Mouse (Mus musculus) embryonic facial prominence, embryonic 11.5 days (tissue): ENCODE data around the gene Ndufa8. TPM values are rescaled to one million over a fixed set of nuclear protein-coding genes. Genes with fewer than 3 reads are reported as not detected.

Experiments
- ATAC-seq: fragments of 200-750 bp; cut with Nextera tagmentation; replicated peaks from 2 replicates; pipeline ENCODE4 v1.8.0; 2017; ENCODE audit warnings: low read depth; ENCODE audit not compliant: insufficient number of reproducible peaks, low FRiP score, low TSS enrichment
- DNase-seq: peaks from one replicate; pipeline ENCODE4 v3.0.0-alpha.2; 2015; ENCODE audit warnings: low spot score
- H3K27ac ChIP-seq: fragments of 300-500 bp; sonication (generic); replicated peaks from 2 replicates; pipeline ENCODE4 v1.5.1; 2014; ENCODE audit warnings: mild to moderate bottlenecking, low read depth, low read length, control low read depth
- H3K27me3 ChIP-seq: fragments of 300-500 bp; sonication (generic); 2 replicates; pipeline ENCODE4 v1.6.1; 2014; ENCODE audit warnings: mild to moderate bottlenecking, low read length, moderate library complexity, mixed read lengths; ENCODE audit not compliant: control insufficient read depth, insufficient read depth
- H3K36me3 ChIP-seq: fragments of 300-500 bp; sonication (generic); replicated peaks from 2 replicates; pipeline ENCODE4 v1.6.1; 2014; ENCODE audit warnings: low read depth, mild to moderate bottlenecking, low read length, moderate library complexity, mixed read lengths; ENCODE audit not compliant: control insufficient read depth, insufficient read depth
- H3K4me1 ChIP-seq: fragments of 300-500 bp; sonication (generic); 2 replicates; pipeline ENCODE4 v1.6.1; 2014; ENCODE audit warnings: low read length, mixed read lengths; ENCODE audit not compliant: control insufficient read depth, insufficient read depth
- H3K4me2 ChIP-seq: fragments of 300-500 bp; sonication (generic); 2 replicates; pipeline ENCODE4 v1.6.1; 2014; ENCODE audit warnings: low read depth, mild to moderate bottlenecking, control low read depth, low read length, moderate library complexity
- H3K4me3 ChIP-seq: fragments of 300-500 bp; sonication (generic); 2 replicates; pipeline ENCODE4 v1.5.1; 2014; ENCODE audit warnings: low read depth, low read length, control low read depth
- H3K9ac ChIP-seq: fragments of 300-500 bp; sonication (generic); replicated peaks from 2 replicates; pipeline ENCODE4 v1.6.1; 2014; ENCODE audit warnings: mild to moderate bottlenecking, control low read depth, low read length
- H3K9me3 ChIP-seq: fragments of 300-500 bp; sonication (generic); replicated peaks from 2 replicates; pipeline ENCODE4 v1.6.1; 2016; ENCODE audit warnings: mild to moderate bottlenecking, low read length, inconsistent platforms, mixed read lengths; ENCODE audit not compliant: control insufficient read depth
- WGBS: fragments of 180-500 bp; shearing (Covaris S2); extraction: QIAGEN DNeasy Blood & Tissue Kit; methylation state at CpG from one replicate; pipeline ENCODE4 v1.1.7; 2014; 5-methylcytosine and 5-hydroxymethylcytosine counted together
- polyA plus RNA-seq: library from polyadenylated mRNA; unstranded; fragments of >200 nt; fragmentation: Nextera tagmentation; extraction: Ambion mirVana; gene quantifications from 2 replicates; pipeline ENCODE4 v1.2.1, GENCODE M21; 2014

The Ndufa8 gene
- polyA plus RNA-seq: 200 and 206 TPM in 2 replicates

DNA sequence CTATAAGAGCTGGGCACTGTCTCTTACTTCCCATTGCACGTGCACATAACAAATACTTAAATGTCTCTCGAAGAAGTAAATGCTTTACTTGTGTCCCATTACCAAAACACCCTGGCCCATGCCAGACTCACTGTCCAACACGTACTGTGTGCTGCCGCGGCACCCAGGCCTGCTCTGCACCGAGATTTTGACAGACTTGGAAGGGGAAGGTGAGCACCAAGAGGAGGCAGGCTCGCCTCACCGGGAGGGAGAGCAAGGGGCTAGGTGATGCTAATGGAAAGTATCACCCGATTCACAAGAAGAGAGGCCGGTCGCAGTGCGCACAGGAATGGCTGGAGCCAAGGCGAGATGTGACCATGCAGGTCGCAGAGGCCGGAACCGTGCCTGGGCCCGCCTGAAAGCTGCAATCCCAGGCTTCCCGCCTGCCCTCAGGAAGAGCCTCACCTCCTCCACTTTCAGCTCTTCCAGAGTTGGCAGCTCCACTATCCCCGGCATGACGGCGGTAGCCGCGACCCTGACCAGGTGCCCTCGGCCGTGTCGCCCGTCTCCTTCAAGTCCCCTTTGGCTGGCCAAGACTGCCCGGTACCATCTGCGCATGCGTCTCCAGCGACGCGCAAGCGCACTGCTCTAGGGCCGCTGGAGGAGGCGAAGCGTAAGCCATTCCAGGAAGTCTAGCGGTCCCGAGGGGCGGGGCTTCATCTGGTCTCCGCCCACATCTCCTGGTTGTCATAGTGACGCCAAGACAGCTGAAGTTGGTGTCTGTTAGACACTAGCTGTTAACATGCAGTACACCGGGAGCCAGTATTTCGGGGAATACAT is at the start of gene Ndufa8, which contains the start of gene Morn5:
Gene Ndufa8, minus strand, starts transcription at position 659 of the 819 bp plus-strand sequence.
Gene Morn5, plus strand, starts transcription at position 711 of the 819 bp plus-strand sequence.
- under 1% methylated on average over 44 of the region's 44 CpGs for WGBS

DNA sequence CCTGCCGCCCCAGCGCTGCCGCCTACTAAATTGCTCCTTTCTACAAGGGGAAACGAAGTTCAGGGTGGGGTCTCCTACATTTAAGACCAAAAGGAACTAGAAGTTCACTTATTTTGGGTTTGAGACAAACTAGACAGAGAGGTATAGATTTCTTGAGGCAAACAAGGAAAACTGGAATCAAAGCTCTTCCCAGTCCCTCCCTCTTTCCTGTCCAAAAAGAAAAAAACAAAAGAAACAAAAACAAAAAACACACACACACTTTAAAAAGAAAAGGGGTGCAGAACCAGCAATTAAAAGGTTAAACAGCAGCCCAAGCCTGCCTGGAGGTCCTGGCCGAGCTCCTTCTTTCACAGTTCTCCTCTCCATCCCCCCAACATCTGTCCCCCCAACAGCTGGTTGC is 48.8 kb upstream of the Ndufa8 start:
- Histone ChIP-seq H3K9me3 (no peaks in the 10 kb centered on the region), H3K27me3 (peaks cover 76% of the 10 kb centered on the region), H3K4me1 (peaks cover 5% of the 10 kb centered on the region; the same call in 1 of the 2 replicates), H3K4me2 (peak overlapping the region; percentile 3; the same call in 1 of the 2 replicates), H3K4me3 (no peak overlapping the region), H3K27ac (no peak overlapping the region), H3K9ac (no peak overlapping the region), H3K36me3 (no peaks in the 10 kb centered on the region)
- DNase-seq (no peak), ATAC-seq (no peak)
- 5% methylated on average over 5 of the region's 5 CpGs for WGBS

More for the DNA sequence above, at the start of gene Ndufa8, which contains the start of gene Morn5:
- Histone ChIP-seq H3K9ac (peak within 1 kb of the TSS; percentile 73), H3K36me3 (no peaks in the 10 kb centered on the region), H3K4me3 (peak within 1 kb of the TSS; percentile 90), H3K27ac (no peak within 1 kb of the TSS), H3K9me3 (no peaks in the 10 kb centered on the region), H3K4me1 (peaks cover 4% of the 10 kb centered on the region; the same call in 1 of the 2 replicates), H3K27me3 (no peaks in the 10 kb centered on the region), H3K4me2 (peak within 1 kb of the TSS; percentile 76)
- ATAC-seq: peak; percentile 97
- DNase-seq: peak; percentile 99

DNA sequence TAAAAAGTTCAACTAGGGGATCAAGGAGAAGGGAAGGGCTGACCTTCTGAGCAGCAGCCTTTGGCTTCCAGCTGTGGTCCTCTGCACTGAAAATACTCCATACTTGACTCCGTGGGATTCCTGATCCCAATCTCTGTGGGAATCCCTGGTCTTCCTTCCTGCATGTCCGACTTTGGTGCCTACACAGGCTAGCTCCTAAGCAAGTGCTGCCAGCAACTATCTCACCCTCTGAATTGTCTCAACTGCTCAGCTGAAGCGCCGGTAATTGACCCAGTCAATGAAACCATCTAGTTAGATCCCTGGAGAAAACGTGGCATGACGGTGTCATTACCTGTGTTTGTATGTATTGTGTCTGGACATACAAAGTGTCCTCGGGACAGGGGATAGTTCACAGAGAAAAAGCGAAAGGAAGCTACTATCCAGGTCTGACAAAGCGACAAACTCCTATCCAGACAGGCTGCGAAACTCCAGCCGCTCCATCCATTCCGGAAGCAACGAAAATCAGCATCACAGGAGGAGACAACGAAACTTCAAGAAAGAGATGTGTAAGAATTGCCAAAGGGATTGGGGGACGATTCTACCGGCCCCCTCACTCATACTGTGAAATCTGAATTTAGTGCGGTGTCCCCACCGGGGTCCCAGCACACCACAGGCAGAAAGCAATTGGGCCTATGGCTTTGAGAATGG is 48.1 kb upstream of the Ndufa8 start:
- DNase-seq (no peak), ATAC-seq (no peak)
- Histone ChIP-seq H3K27me3 (peaks cover 73% of the 10 kb centered on the region), H3K4me2 (no peak overlapping the region), H3K9ac (no peak overlapping the region), H3K4me3 (no peak overlapping the region), H3K36me3 (no peaks in the 10 kb centered on the region), H3K4me1 (0 out of 2 replicates have a peak, but pooled peaks cover 5% of the 10 kb centered on the region), H3K27ac (no peak overlapping the region), H3K9me3 (no peaks in the 10 kb centered on the region)
- 5% methylated on average over 18 of the region's 18 CpGs for WGBS

DNA sequence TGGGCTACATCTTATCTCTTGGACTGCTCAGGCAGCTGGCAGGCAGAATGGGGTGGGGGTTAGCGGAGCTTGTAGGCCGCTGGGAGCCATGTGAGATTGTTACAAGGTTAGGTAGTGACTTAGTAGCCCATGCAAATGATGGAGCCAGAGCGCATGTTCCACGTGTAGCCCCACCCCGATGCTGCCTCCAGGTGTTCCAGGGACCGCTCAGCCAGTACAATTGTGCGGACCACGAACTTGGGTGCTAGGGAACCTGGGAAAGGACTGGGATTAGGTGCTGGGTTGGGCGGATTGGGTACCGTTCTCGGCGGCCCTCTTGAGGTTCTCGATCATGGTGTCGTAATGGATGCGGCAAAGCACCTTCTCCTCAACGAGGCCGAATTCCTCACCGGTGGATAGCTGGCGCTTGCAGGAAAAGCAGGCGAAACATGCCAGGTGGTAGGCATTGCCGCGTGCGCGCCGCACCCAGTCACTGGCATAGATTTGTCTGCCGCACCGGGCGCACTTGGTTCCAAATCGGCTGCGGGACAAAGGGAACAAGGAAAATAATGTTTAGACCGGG is 44.8 kb upstream of the Ndufa8 start:
- DNase-seq: no peak
- ATAC-seq: no peak
- Histone ChIP-seq H3K4me1 (peaks cover 6% of the 10 kb centered on the region; the same call in 1 of the 2 replicates), H3K4me2 (no peak overlapping the region), H3K36me3 (no peaks in the 10 kb centered on the region), H3K27ac (no peak overlapping the region), H3K9ac (no peak overlapping the region), H3K4me3 (no peak overlapping the region), H3K9me3 (no peaks in the 10 kb centered on the region), H3K27me3 (peaks cover 81% of the 10 kb centered on the region)
- 6% methylated on average over 31 of the region's 31 CpGs for WGBS

DNA sequence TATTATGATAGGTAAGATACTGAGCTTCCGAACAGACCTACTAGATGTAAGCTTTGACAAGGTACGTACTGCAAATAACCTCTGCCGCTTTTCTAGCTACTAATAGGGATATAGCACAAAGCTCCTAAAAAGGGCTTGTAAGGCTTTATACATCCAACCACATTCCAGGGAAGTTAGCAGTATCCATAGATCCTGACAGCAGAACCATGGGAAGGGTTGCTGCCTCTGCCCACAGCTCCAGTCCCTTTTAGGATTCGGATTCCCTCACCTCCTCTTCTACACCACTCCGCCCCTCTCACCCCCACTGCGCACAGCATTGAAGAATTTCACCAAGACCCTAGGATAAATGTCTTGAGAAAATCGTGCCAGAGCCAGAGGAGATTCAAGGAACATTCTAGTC is 44.1 kb upstream of the Ndufa8 start:
- 18% methylated on average over 7 of the region's 7 CpGs for WGBS
- ATAC-seq: no peak
- peaks cover 6% of the 10 kb centered on the region; the same call in 1 of the 2 replicates for H3K4me1 ChIP-seq
- H3K4me2 ChIP-seq: no peak overlapping the region
- peaks cover 76% of the 10 kb centered on the region for H3K27me3 ChIP-seq
- no peak for DNase-seq
- H3K27ac ChIP-seq: no peak overlapping the region
- H3K9ac ChIP-seq: no peak overlapping the region
- no peaks in the 10 kb centered on the region for H3K9me3 ChIP-seq
- H3K36me3 ChIP-seq: no peaks in the 10 kb centered on the region
- no peak overlapping the region for H3K4me3 ChIP-seq

DNA sequence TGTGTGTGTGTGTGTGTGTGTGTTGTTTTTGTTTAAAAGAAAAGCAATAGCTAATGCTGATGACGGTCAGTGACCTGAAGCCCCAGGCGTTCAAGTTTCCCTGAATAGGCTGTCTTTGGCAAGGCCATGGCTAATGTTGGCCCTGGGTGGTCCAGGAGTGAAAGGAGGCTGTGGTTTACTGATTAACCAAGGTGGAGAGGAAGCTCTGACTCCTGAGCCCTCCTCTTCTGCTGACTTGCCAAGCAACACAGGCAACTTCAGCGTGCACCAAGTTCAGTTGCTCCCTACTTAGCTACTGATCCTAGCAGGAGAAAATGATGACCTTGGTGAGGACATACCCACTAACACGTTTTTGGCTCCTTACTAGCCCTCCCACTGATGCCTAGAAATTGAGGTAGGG is 43.5 kb upstream of the Ndufa8 start:
- Histone ChIP-seq H3K4me1 (peaks cover 6% of the 10 kb centered on the region; the same call in 1 of the 2 replicates), H3K9me3 (no peaks in the 10 kb centered on the region), H3K27ac (no peak overlapping the region), H3K4me3 (no peak overlapping the region), H3K36me3 (no peaks in the 10 kb centered on the region), H3K9ac (no peak overlapping the region), H3K27me3 (peaks cover 75% of the 10 kb centered on the region), H3K4me2 (no peak overlapping the region)
- ATAC-seq (no peak), DNase-seq (no peak)
- WGBS: 3% methylated on average over 4 of the region's 4 CpGs

DNA sequence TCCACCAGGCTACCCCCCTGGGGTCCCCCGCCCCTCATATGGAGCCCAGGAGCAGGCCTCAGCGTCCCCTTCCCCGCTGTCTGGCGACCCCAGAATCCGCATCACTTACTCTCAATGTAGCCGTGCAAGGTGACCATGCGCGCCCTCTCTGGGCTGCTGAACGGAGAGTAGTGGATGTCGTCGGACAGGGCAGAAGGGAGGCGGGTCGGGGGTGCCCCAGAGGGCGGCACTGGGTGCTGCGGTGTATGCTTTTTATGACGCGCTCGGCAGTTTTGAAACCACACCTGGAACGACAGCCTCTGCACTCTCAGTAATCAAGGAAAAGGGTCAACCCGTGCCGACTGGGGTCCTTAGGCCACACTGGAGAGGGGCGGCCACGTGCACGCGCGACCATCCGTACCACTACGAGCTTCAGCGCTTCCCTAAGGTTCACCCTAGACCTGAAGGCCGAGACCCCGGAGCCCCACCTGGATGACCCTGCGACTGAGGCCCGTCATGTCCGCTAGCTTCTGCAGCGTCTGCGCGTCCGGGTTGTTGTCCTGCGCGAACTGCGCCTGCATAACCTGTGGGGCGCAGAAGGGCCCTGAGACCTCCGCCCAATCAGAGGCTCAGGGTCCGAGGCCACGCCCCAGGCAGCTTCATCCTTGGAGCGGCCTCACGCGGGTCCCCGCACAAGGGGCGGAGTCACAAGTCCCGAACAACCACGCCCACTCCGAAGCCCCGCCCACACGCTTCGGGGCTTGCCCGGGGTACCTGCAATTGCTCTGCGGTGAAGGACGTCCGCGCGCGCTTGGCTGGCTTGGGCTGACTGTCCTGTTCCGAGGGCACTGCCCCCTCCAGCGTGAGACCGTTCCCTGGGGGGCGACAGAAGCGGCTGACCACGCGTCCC is 41.9 kb upstream of the Ndufa8 start:
- H3K9me3 ChIP-seq: no peaks in the 10 kb centered on the region
- H3K27ac ChIP-seq: no peak overlapping the region
- no peaks in the 10 kb centered on the region for H3K36me3 ChIP-seq
- peak; percentile 91 for DNase-seq
- H3K27me3 ChIP-seq: peaks cover 60% of the 10 kb centered on the region
- H3K4me1 ChIP-seq: peaks cover 6% of the 10 kb centered on the region; the same call in 1 of the 2 replicates
- peak overlapping the region; percentile 31 for H3K4me3 ChIP-seq
- peak overlapping the region; percentile 5; the same call in 1 of the 2 replicates for H3K9ac ChIP-seq
- 1% methylated on average over 70 of the region's 70 CpGs for WGBS
- peak; percentile 78 for ATAC-seq
- peak overlapping the region; percentile 77 for H3K4me2 ChIP-seq
